Mouse (Mus musculus) embryonic facial prominence, embryonic 14.5 days (tissue): ENCODE results near the gene Trim56. TPM values are rescaled to one million over a fixed set of nuclear protein-coding genes. Genes with fewer than 3 reads are reported as not detected.

ENCODE experiments used
- ATAC-seq: fragments of 200-750 bp; cut with Nextera tagmentation; 2 replicates; pipeline ENCODE4 v1.8.0; 2017; ENCODE audit warnings: low read depth, moderate number of reproducible peaks, moderate TSS enrichment
- DNase-seq: peaks from one replicate; pipeline ENCODE4 v3.0.0-alpha.2; 2015; ENCODE audit warnings: low spot score
- H3K27ac ChIP-seq: fragments of 300-500 bp; sonication (generic); replicated peaks from 2 replicates; pipeline ENCODE4 v1.5.1; 2014; ENCODE audit warnings: low read depth, mild to moderate bottlenecking, low read length, moderate library complexity
- H3K27me3 ChIP-seq: fragments of 300-500 bp; sonication (generic); replicated peaks from 2 replicates; pipeline ENCODE4 v1.6.1; 2014; ENCODE audit warnings: low read length; ENCODE audit not compliant: control insufficient read depth, insufficient read depth
- H3K36me3 ChIP-seq: fragments of 300-500 bp; sonication (generic); 2 replicates; pipeline ENCODE4 v1.6.1; 2014; ENCODE audit warnings: low read length, mixed read lengths; ENCODE audit not compliant: control insufficient read depth, insufficient read depth
- H3K4me1 ChIP-seq: fragments of 300-500 bp; sonication (generic); 2 replicates; pipeline ENCODE4 v1.6.1; 2014; ENCODE audit warnings: antibody characterized with exemption, low read length; ENCODE audit not compliant: control insufficient read depth, insufficient read depth
- H3K4me2 ChIP-seq: fragments of 300-500 bp; sonication (generic); 2 replicates; pipeline ENCODE4 v1.6.1; 2014; ENCODE audit warnings: low read depth, mild to moderate bottlenecking, low read length, moderate library complexity, mixed read lengths
- H3K4me3 ChIP-seq: fragments of 300-500 bp; sonication (generic); 2 replicates; pipeline ENCODE4 v1.5.1; 2014; ENCODE audit warnings: low read depth, mild to moderate bottlenecking, low read length
- H3K9ac ChIP-seq: fragments of 300-500 bp; sonication (generic); 2 replicates; pipeline ENCODE4 v1.6.1; 2014; ENCODE audit warnings: low read depth, mild to moderate bottlenecking, low read length, moderate library complexity, mixed read lengths
- H3K9me3 ChIP-seq: fragments of 300-500 bp; sonication (generic); 2 replicates; pipeline ENCODE4 v1.6.1; 2016; ENCODE audit warnings: low read length; ENCODE audit not compliant: control insufficient read depth
- WGBS: fragments of 180-500 bp; shearing (Covaris S2); extraction: QIAGEN DNeasy Blood & Tissue Kit; methylation state at CpG from one replicate; pipeline ENCODE4 v1.1.7; 2014; 5-methylcytosine and 5-hydroxymethylcytosine counted together
- polyA plus RNA-seq: library from polyadenylated mRNA; unstranded; fragments of >200 nt; fragmentation: Nextera tagmentation; extraction: Ambion mirVana; gene quantifications from 2 replicates; pipeline ENCODE4 v1.2.1, GENCODE M21; 2014

The Trim56 gene
- polyA plus RNA-seq, 1 experiment from 2014 or later, result 8.9 TPM

GRCm38 (mm10) chr5:137114891-137115561 lies 983 bp downstream of the Trim56 start:
- H3K36me3 ChIP-seq, result peaks cover 17% of the 10 kb centered on the region; the same call in 1 of the 2 replicates
- H3K27ac ChIP-seq, result 0 out of 2 replicates have a peak overlapping the region, but pooled peaks have one; percentile 58
- no peak for ATAC-seq
- H3K4me2 ChIP-seq, result peak overlapping the region; percentile 67
- no peaks in the 10 kb centered on the region for H3K9me3 ChIP-seq
- peak overlapping the region; percentile 80 for H3K9ac ChIP-seq
- 77% methylated on average over 9 of the region's 9 CpGs for WGBS
- H3K4me1 ChIP-seq, result peaks cover 10% of the 10 kb centered on the region; the same call in 1 of the 2 replicates
- peak overlapping the region; percentile 64 for H3K4me3 ChIP-seq
- H3K27me3 ChIP-seq, result no peaks in the 10 kb centered on the region
- DNase-seq, result no peak

- peaks cover 17% of the 10 kb centered on the region; the same call in 1 of the 2 replicates for H3K36me3 ChIP-seq
- no peak overlapping the region for H3K9ac ChIP-seq
- no peak overlapping the region for H3K27ac ChIP-seq
- no peak for DNase-seq
- H3K4me3 ChIP-seq, result no peak overlapping the region
- ATAC-seq, result no peak
- H3K4me1 ChIP-seq, result peaks cover 10% of the 10 kb centered on the region; the same call in 1 of the 2 replicates
- H3K9me3 ChIP-seq, result no peaks in the 10 kb centered on the region
- WGBS, result 82% methylated on average over 5 of the region's 5 CpGs
- no peaks in the 10 kb centered on the region for H3K27me3 ChIP-seq
- H3K4me2 ChIP-seq, result no peak overlapping the region
Measured at GRCm38 (mm10) chr5:137111542-137112408, 4.2 kb downstream of the Trim56 start.

- no peak for DNase-seq
- Histone ChIP-seq H3K27me3 (no peaks in the 10 kb centered on the region), H3K27ac (no peak overlapping the region), H3K4me1 (peaks cover 7% of the 10 kb centered on the region; the same call in 1 of the 2 replicates), H3K9me3 (no peaks in the 10 kb centered on the region), H3K9ac (no peak overlapping the region), H3K4me3 (no peak overlapping the region), H3K36me3 (peaks cover 17% of the 10 kb centered on the region; the same call in 1 of the 2 replicates), H3K4me2 (no peak overlapping the region)
- no peak for ATAC-seq
- 89% methylated on average over 12 of the region's 12 CpGs for WGBS
Measured at GRCm38 (mm10) chr5:137110863-137111262, 5.1 kb downstream of the Trim56 start.

GRCm38 (mm10) chr5:137109941-137110593 lies 5.9 kb downstream of the Trim56 start:
- ATAC-seq, result no peak
- WGBS, result 65% methylated on average over 21 of the region's 25 CpGs
- no peak for DNase-seq
- H3K4me2 ChIP-seq, result no peak overlapping the region
- peaks cover 3% of the 10 kb centered on the region; the same call in 1 of the 2 replicates for H3K4me1 ChIP-seq
- H3K36me3 ChIP-seq, result peaks cover 17% of the 10 kb centered on the region; the same call in 1 of the 2 replicates
- no peak overlapping the region for H3K27ac ChIP-seq
- H3K9me3 ChIP-seq, result no peaks in the 10 kb centered on the region
- H3K27me3 ChIP-seq, result no peaks in the 10 kb centered on the region
- no peak overlapping the region for H3K4me3 ChIP-seq
- no peak overlapping the region for H3K9ac ChIP-seq

GRCm38 (mm10) chr5:137108111-137108510 lies 7.9 kb downstream of the Trim56 start:
- Histone ChIP-seq H3K9me3 (no peaks in the 10 kb centered on the region), H3K9ac (no peak overlapping the region), H3K4me2 (no peak overlapping the region), H3K36me3 (peaks cover 7% of the 10 kb centered on the region; the same call in 1 of the 2 replicates), H3K4me1 (peaks cover 2% of the 10 kb centered on the region), H3K27me3 (no peaks in the 10 kb centered on the region), H3K4me3 (no peak overlapping the region), H3K27ac (no peak overlapping the region)
- ATAC-seq, result no peak
- 40% methylated on average over 6 of the region's 6 CpGs for WGBS
- no peak for DNase-seq

- Histone ChIP-seq H3K9me3 (no peaks in the 10 kb centered on the region), H3K9ac (no peak overlapping the region), H3K27ac (no peak overlapping the region), H3K27me3 (no peaks in the 10 kb centered on the region), H3K4me2 (no peak overlapping the region), H3K4me1 (peaks cover 7% of the 10 kb centered on the region), H3K4me3 (no peak overlapping the region), H3K36me3 (peaks cover 3% of the 10 kb centered on the region; the same call in 1 of the 2 replicates)
- DNase-seq, result no peak
- ATAC-seq, result no peak
- WGBS, result 78% methylated on average over 8 of the region's 8 CpGs
Measured at GRCm38 (mm10) chr5:137107670-137108069, 8.3 kb downstream of the Trim56 start.

DNA sequence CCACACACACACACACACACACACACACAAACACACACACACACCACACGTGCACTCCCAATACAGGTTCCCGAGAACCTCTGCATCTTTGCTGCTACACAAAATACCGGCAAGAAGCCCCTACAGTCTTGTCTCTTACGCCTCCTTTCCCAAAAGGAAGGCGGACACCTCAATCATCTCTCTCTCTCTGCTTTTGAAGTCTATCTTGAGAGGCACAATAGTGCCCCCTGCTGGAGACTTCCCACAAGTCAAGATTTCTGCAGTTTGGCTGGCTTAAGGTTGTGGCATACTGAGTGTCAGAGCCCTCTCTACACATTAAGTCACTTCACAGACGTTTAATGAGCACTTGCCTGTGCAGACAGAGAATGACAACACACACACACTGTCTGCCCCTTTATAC lies 9.0 kb downstream of the Trim56 start:
- H3K4me2 ChIP-seq, result no peak overlapping the region
- no peak overlapping the region for H3K4me3 ChIP-seq
- H3K9me3 ChIP-seq, result no peaks in the 10 kb centered on the region
- ATAC-seq, result peak; percentile 13; the same call in 1 of the 2 replicates
- H3K9ac ChIP-seq, result no peak overlapping the region
- no peak overlapping the region for H3K27ac ChIP-seq
- H3K27me3 ChIP-seq, result no peaks in the 10 kb centered on the region
- peaks cover 11% of the 10 kb centered on the region for H3K4me1 ChIP-seq
- WGBS, result 7% methylated on average over 6 of the region's 6 CpGs
- peak; percentile 91 for DNase-seq
- H3K36me3 ChIP-seq, result no peaks in the 10 kb centered on the region

- no peak overlapping the region for H3K4me3 ChIP-seq
- H3K4me2 ChIP-seq, result no peak overlapping the region
- H3K4me1 ChIP-seq, result peaks cover 11% of the 10 kb centered on the region
- no peak overlapping the region for H3K9ac ChIP-seq
- no peaks in the 10 kb centered on the region for H3K27me3 ChIP-seq
- H3K27ac ChIP-seq, result no peak overlapping the region
- ATAC-seq (no peak), DNase-seq (no peak)
- no peaks in the 10 kb centered on the region for H3K9me3 ChIP-seq
- H3K36me3 ChIP-seq, result no peaks in the 10 kb centered on the region
- WGBS, result 74% methylated on average over 4 of the region's 4 CpGs
Measured at GRCm38 (mm10) chr5:137106434-137106833, 9.6 kb downstream of the Trim56 start.
